Mouse (Mus musculus): ENCODE data around the gene Gckr. TPM values are rescaled to one million over a fixed set of nuclear protein-coding genes. Genes with fewer than 3 reads are reported as not detected.

Gckr gene
- 0.48 and 1.1 TPM in 2 replicates for polyA plus RNA-seq (2011; ENCODE audit: insufficient read depth, insufficient read length, low read depth, missing spikeins)

- Histone ChIP-seq H3K4me3 (ENCODE audit: low read depth, low read length) (no peak within 1 kb of the TSS), H3K27me3 (ENCODE audit: control insufficient read depth, insufficient read depth, low read length, poor library complexity, severe bottlenecking) (no peaks in the 10 kb centered on the region), H3K9me3 (replicated peaks; ENCODE audit: control insufficient read depth, insufficient read depth, low read length, poor library complexity, severe bottlenecking) (no peaks in the 10 kb centered on the region), H3K9ac (ENCODE audit: low read depth, poor library complexity, severe bottlenecking) (no peak within 1 kb of the TSS), H3K4me1 (ENCODE audit: control insufficient read depth, insufficient read depth, low read length) (no peaks in the 10 kb centered on the region), H3K27ac (ENCODE audit: insufficient read depth, low read length) (no peak within 1 kb of the TSS), H3K36me3 (ENCODE audit: control insufficient read depth, insufficient read depth, low read length, poor library complexity, severe bottlenecking) (no peaks in the 10 kb centered on the region)
- no peak for TF ChIP-seq CTCF (IDR thresholded peaks at IDR 0.05; ENCODE audit: low read depth, low read length)
- TF ChIP-seq EP300 (IDR thresholded peaks at IDR 0.05; ENCODE audit: insufficient read depth, low read depth, low read length): no peak
- no peak for TF ChIP-seq POLR2A (IDR thresholded peaks at IDR 0.05; ENCODE audit: insufficient read depth, low read length)
Measured at GRCm38 (mm10) chr5:31297047-31297757, at the start of gene Gckr. TSS of gene Gckr (plus strand) at chr5:31297443.

DNA sequence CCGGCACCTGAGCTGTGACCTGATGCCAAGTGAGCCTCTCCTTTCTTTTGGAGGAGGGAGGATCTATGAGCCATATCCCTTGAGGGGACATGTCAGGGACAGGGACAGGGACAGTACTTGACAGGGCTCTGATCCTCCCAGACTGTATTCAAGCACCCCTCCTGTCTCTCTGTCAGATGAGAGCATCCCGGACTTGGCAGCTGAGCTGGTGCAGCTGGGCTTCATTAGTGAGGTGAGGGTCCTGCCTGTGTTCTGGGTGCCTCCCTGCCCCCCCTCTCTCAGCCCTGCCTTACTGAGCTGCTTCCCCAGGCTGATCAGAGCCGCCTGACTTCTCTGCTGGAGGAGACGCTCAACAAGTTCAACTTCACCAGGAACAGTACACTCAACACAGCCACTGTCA is 46.5 kb upstream of the Gckr start:
- no peak overlapping the region for H3K9ac ChIP-seq (ENCODE audit: low read depth, poor library complexity, severe bottlenecking)
- TF ChIP-seq EP300 (IDR thresholded peaks at IDR 0.05; ENCODE audit: insufficient read depth, low read depth, low read length): no peak
- TF ChIP-seq POLR2A (IDR thresholded peaks at IDR 0.05; ENCODE audit: insufficient read depth, low read length): no peak
- TF ChIP-seq CTCF (IDR thresholded peaks at IDR 0.05; ENCODE audit: low read depth, low read length): no peak
- peaks cover 2% of the 10 kb centered on the region for H3K4me1 ChIP-seq (ENCODE audit: control insufficient read depth, insufficient read depth, low read length)
- peaks cover 8% of the 10 kb centered on the region; the same call in 1 of the 2 replicates for H3K36me3 ChIP-seq (ENCODE audit: control insufficient read depth, insufficient read depth, low read length, poor library complexity, severe bottlenecking)
- no peaks in the 10 kb centered on the region for H3K27me3 ChIP-seq (ENCODE audit: control insufficient read depth, insufficient read depth, low read length, poor library complexity, severe bottlenecking)
- H3K9me3 ChIP-seq (replicated peaks; ENCODE audit: control insufficient read depth, insufficient read depth, low read length, poor library complexity, severe bottlenecking): no peaks in the 10 kb centered on the region
- H3K27ac ChIP-seq (ENCODE audit: insufficient read depth, low read length): no peak overlapping the region
- H3K4me3 ChIP-seq (ENCODE audit: low read depth, low read length): no peak overlapping the region

- Histone ChIP-seq H3K27ac (ENCODE audit: insufficient read depth, low read length) (no peak within 1 kb of the TSS), H3K36me3 (ENCODE audit: control insufficient read depth, insufficient read depth, low read length, poor library complexity, severe bottlenecking) (peaks cover 8% of the 10 kb centered on the region; the same call in 1 of the 2 replicates), H3K4me1 (ENCODE audit: control insufficient read depth, insufficient read depth, low read length) (peaks cover 2% of the 10 kb centered on the region), H3K4me3 (ENCODE audit: low read depth, low read length) (peak within 1 kb of the TSS; percentile 54), H3K27me3 (ENCODE audit: control insufficient read depth, insufficient read depth, low read length, poor library complexity, severe bottlenecking) (no peaks in the 10 kb centered on the region), H3K9ac (ENCODE audit: low read depth, poor library complexity, severe bottlenecking) (peak within 1 kb of the TSS; percentile 11), H3K9me3 (replicated peaks; ENCODE audit: control insufficient read depth, insufficient read depth, low read length, poor library complexity, severe bottlenecking) (no peaks in the 10 kb centered on the region)
- TF ChIP-seq POLR2A (IDR thresholded peaks at IDR 0.05; ENCODE audit: insufficient read depth, low read length): no peak
- no peak for TF ChIP-seq EP300 (IDR thresholded peaks at IDR 0.05; ENCODE audit: insufficient read depth, low read depth, low read length)
- TF ChIP-seq CTCF (IDR thresholded peaks at IDR 0.05; ENCODE audit: low read depth, low read length): no peak
Measured at GRCm38 (mm10) chr5:31251541-31252101, 45.6 kb upstream of the Gckr start, which contains the start of gene Krtcap3. TSS of gene Krtcap3 (plus strand) at chr5:31251691.

DNA sequence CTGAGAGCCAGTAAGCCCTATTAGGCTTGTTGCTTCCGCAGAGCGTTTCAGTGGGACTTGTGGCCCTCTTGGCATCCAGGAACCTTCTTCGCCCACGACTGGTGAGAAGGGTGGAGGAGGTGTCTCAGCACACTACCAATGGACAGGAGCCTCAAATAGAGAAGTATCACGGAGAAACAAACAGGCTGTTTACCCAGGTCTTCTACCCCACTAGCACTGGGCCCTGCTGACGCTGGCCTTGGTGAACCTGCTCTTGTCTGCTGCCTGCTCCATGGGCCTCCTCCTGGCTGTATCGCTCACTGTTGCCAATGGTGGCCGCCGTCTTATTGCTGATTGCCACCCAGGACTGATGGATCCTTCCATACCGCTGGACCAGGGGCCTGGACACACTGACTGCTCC is 45.1 kb upstream of the Gckr start:
- peaks cover 8% of the 10 kb centered on the region; the same call in 1 of the 2 replicates for H3K36me3 ChIP-seq (ENCODE audit: control insufficient read depth, insufficient read depth, low read length, poor library complexity, severe bottlenecking)
- H3K9me3 ChIP-seq (replicated peaks; ENCODE audit: control insufficient read depth, insufficient read depth, low read length, poor library complexity, severe bottlenecking): no peaks in the 10 kb centered on the region
- peak overlapping the region; percentile 11 for H3K9ac ChIP-seq (ENCODE audit: low read depth, poor library complexity, severe bottlenecking)
- no peak overlapping the region for H3K27ac ChIP-seq (ENCODE audit: insufficient read depth, low read length)
- H3K4me1 ChIP-seq (ENCODE audit: control insufficient read depth, insufficient read depth, low read length): peaks cover 2% of the 10 kb centered on the region
- H3K27me3 ChIP-seq (ENCODE audit: control insufficient read depth, insufficient read depth, low read length, poor library complexity, severe bottlenecking): no peaks in the 10 kb centered on the region
- peak overlapping the region; percentile 54 for H3K4me3 ChIP-seq (ENCODE audit: low read depth, low read length)
- TF ChIP-seq POLR2A (IDR thresholded peaks at IDR 0.05; ENCODE audit: insufficient read depth, low read length) (no peak), EP300 (IDR thresholded peaks at IDR 0.05; ENCODE audit: insufficient read depth, low read depth, low read length) (no peak), CTCF (IDR thresholded peaks at IDR 0.05; ENCODE audit: low read depth, low read length) (no peak)

- no peak overlapping the region for H3K27ac ChIP-seq (ENCODE audit: insufficient read depth, low read length)
- no peak overlapping the region for H3K4me3 ChIP-seq (ENCODE audit: low read depth, low read length)
- H3K36me3 ChIP-seq (ENCODE audit: control insufficient read depth, insufficient read depth, low read length, poor library complexity, severe bottlenecking): peaks cover 8% of the 10 kb centered on the region; the same call in 1 of the 2 replicates
- peaks cover 2% of the 10 kb centered on the region for H3K4me1 ChIP-seq (ENCODE audit: control insufficient read depth, insufficient read depth, low read length)
- no peaks in the 10 kb centered on the region for H3K9me3 ChIP-seq (replicated peaks; ENCODE audit: control insufficient read depth, insufficient read depth, low read length, poor library complexity, severe bottlenecking)
- TF ChIP-seq CTCF (IDR thresholded peaks at IDR 0.05; ENCODE audit: low read depth, low read length) (peak; percentile 39), EP300 (IDR thresholded peaks at IDR 0.05; ENCODE audit: insufficient read depth, low read depth, low read length) (no peak)
- H3K9ac ChIP-seq (ENCODE audit: low read depth, poor library complexity, severe bottlenecking): no peak overlapping the region
- H3K27me3 ChIP-seq (ENCODE audit: control insufficient read depth, insufficient read depth, low read length, poor library complexity, severe bottlenecking): no peaks in the 10 kb centered on the region
Measured at GRCm38 (mm10) chr5:31252795-31253545, 44.3 kb upstream of the Gckr start.

Measured in ES-Bruce4 (cell line).